Mouse (Mus musculus) frontal cortex, postnatal 25 days (tissue): ENCODE data around the gene Hnrnpul2.
"Not testable (repeated sequence)": the region's sequence is repeated elsewhere in the genome, so short reads cannot be mapped to it uniquely, and the experiment has no call there.

Experiments used
- DNase-seq, 2 experiments: peaks; one replicate each; pipeline ENCODE4 v3.0.0; 2022; ENCODE audit warnings: low spot score in 2 of 2

Gene Hnrnpul2

DNA sequence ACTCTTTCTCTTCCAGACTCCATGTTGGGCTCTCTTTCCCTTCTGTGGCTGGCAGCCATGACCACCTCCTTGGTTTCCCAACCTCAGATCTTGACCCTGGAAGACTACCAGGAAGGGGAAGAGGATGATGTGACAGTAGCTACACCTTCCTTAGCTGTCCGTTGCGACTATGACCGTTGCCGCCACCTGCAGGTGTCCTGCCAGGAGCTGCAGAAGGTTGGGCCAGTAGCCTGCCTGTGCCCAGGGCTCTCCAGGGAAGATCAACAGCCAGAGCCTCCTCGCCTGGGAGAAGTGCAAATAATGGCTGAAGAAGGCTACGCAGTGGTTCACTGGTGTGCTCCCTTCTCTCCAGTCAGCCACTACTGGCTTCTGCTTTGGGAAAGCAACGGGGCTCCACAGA lies 31.8 kb downstream of the Hnrnpul2 start:
- no peak for DNase-seq

DNA sequence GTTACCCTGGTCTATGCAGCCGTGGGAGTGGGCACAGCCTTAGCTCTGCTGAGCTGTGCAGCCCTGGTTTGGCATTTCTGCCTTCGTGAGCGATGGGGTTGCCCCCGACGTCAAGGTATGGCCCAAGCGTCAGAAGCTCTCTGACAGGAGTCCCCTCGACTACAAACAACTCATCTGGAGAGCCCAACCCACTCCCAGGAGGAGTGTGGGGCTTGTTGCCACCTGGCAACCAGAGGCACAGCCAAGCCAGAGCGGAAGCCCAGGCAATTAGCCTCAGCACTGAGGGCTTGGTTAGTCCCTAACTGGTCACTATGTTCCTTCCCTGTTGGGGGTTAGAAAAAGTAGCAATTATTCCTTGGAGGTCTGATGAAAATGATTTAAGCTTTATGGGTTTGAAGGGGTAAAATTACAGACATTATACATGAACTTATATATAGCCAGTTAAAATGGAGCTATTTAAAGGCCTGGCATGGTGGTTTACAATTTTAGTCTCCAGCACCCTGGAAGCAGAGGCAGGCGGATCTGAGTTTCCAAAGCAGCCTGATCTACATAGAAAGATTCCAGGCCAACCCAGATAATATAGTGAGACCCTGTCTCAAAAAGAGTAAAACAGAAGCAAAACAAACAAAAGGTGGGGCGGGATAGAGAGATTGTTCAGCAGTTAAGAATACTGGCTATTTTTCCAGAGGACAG lies 32.6 kb downstream of the Hnrnpul2 start:
- no peak for DNase-seq

DNA sequence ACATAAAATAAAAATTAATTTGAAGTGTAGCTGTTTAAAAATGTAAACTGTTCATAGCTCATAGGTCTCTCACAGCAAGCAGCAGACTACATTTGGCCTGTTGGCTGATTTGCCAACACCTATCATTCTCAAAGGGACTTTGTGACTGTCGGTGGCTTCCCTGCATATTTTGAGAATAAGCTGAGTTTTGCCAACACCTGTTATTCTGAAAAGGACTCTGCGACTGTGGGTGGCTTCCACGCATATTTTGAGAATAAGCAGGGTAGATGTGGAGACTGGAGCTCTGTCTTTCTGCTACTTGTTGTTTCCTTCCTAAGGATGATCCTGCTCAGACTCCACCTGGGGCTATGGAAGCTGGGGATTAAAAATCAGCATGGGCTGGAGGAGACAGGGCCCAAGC lies 33.3 kb downstream of the Hnrnpul2 start:
- no peak for DNase-seq

DNA sequence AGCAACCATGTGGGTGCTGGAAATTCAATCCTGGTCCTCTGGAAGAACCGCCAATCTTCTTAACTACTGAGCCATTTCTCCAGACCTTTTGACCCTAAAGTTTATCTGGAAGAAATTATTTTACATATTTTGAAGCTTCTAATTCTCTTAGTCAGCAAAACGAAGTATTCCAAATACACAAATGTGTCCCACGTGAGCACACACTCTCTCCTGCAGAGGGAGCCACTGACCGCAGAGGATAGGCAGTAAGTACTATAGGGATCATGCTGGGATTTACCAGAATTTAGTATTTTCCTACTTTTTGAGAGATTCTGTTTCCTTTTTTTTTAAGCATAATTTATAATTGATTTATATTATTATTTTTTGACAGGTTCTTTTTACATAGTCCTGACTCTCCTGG lies 37.9 kb downstream of the Hnrnpul2 start:
- no peak for DNase-seq

DNA sequence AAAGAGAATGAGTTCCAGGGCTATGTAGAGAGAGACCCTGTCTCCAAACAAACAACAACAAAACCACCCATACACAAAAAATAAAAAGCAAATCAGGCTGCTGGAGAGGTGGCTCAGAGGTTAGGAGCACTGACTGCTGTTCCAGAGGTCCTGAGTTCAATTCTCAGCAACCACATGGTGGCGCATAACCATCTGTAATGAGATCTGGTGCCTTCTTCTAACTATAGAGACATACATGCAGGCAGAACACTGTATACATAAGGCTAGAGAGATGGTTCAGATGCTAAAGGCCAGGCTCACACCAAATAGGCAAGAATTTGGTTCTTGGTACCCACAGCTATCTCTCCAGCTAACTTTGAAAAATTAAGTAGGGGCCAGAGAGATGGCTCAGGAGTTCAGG lies 39.2 kb downstream of the Hnrnpul2 start:
- no peak for DNase-seq

DNA sequence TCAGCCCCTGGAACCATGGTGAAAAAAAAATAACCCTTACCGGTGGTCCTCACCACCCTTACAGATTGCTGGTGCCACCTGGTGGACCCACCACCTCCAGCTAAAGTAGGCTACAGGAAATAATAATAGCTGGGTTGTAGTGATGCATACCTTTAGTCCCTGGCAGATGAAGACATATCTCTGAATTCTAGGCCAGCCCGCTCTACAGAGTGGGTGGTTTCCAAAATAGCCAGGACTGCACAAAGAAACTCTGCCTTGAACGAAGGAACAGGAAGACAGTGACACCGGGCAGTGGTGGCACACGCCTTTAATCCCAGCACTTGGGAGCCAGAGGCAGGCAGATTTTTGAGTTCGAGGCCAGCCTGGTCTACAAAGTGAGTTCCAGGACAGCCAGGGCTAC lies 44.5 kb downstream of the Hnrnpul2 start:
- no peak for DNase-seq

DNA sequence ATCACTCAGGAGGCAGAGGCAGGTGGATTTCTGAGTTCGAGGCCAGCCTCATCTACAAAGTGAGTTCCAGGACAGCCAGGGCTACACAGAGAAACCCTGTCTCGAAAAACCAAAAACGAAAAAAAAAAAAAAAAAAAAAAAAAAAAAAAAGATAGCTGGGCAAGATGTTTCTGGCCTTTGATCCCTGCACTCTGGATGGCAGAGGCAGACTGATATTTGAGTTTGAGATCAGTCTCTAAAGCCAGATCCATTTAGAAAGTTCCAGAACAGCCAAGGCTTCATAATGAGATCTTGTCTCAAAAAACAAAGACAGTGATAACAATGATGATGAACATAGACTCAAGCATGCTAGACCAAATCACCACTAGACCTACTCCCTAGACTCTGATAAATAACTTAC lies 50.6 kb downstream of the Hnrnpul2 start:
- DNase-seq, result not testable (repeated sequence)

DNA sequence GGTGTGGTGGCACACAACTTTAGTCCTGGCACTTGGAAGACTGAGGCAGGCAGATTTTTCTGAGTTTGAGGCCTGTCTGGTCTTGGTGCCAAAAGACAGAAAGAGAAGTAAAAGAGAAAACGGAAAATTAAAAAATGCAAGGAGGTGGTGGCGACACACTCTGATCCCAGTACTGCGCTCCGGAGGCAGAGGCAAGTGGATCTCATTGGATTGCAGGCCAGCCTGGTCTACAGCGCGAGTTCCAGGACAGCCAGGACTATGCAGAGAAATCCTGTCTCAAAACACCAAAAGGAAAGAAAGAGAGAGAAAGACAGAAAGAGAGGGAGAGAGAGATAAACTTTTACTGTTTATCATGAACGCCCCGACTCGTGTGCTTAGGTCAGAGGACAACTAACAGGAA lies 51.0 kb downstream of the Hnrnpul2 start:
- no peak for DNase-seq

DNA sequence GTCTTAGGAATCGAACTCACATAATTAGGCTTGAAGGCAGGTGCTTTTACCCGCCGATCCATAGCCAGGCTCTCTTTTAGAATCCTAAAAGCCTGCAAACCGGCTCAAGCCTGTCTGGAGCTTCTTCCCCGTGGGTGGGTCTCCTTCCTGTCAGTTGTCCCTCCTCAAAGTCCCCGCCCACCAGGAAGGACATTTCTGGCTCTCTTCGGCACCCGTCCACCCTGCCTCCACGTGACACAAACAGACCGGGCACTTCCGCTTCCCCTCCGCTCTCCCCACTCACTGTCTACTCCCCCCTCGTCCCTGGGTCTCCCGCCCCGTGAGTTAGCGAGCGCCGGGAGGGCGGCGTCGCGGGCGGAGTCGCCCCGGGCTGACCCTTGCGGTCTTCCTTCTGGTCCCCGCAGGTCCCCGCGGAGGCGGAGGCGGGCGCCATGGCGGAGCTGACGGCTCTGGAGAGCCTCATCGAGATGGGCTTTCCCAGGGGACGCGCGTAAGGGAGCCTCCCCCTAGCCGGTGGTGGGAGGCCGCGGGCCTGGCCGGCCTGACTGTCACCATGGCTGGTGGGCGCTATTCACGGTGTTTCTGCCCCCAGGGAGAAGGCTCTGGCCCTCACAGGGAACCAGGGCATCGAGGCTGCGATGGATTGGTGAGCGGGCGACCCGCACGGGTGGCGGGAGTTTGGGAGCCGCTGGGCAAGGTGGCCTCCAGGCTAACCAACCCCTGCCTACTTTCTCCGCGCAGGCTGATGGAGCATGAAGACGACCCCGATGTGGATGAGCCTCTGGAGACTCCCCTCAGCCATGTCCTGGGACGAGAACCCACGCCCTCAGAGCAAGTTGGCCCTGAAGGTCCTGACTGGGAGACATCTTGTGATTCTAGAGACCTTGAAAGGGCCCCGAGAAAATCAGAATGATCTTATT lies 51.7 kb downstream of the Hnrnpul2 start, which contains the start of gene Ubxn1:
Gene Ubxn1 (plus strand): TSS at position 230 of the 920 bp plus-strand sequence.
- DNase-seq, result peak; percentile 95 to 98

DNA sequence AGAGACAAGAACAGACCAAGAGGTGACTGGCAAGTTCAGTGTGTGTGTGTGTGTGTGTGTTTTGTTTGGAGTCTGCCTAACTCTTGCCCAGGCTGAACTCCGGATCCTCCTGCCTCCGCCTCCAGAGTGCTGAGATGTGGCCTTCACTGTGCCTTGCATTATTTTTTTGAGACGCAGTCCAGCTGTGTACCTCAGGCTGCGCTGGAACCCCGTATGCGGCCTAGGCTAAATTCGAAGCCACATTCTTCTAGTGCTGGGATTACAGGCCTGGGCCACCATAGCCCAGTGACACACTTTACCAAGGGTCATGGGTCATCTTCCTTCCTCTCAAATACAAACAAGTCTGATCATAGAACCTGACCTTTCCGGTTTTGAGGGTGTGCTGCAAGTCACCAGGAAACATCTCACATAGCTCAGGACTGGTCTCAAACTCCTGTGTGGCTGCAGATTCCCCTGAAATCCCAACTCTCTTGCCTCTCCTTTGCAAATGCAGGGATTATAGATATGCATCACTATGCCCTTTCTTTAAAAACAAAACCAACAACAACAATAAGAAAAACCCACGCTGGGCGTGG lies 52.5 kb downstream of the Hnrnpul2 start:
- no peak for DNase-seq

DNA sequence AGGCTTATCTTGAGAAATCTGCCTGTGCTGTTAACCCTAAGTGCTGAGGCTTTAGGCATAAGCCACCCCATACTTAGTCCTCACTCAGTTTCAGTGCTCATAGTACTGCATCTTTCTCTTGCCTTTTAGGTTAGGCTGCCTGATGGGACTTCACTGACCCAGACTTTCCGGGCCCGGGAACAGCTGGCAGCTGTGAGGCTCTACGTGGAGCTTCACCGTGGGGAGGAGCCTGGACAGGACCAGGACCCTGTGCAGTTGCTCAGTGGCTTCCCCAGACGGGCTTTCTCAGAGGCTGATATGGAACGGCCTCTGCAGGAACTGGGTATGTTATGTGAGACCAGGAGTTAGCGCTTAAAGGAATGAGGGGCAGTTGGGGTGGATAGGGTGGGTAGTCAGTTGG lies 55.2 kb downstream of the Hnrnpul2 start:
- DNase-seq, result no peak

DNA sequence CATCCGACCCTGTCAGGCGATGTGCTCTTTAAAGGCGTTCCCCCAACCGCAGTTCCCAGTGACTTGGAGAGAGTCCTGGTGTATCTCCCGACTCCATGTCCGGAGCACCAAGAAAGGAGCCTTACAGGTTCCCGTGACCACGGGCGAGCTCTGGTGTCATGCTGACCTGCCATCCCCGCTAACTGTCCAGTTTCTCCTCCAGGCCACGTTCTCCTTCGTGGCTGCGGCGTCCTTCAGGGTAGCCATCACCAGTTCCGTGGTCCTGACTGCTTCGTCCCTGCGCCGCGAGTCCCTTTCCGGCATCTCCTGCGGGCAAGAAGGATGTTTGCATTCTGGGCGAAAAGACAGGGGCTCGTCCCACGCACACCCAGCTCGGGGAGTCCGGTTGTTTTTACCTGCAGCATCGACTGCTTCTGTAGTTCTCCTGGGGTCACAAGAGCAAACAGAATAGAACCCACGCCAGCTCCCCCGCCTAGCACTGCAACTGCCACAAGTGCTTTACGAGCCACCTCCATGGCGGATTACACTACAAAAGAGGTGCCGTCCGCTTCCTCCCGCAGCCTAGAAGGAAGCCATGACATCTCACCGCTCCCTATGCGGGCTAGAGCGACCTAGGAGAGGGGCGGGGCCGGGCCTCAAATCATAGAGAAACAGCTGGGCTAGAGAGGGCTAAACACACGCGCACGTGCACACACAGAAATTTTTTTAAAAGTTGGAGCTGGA lies 60.7 kb downstream of the Hnrnpul2 start, which contains the start of gene Uqcc3:
Gene Uqcc3 (minus strand): TSS at position 613 of the 723 bp plus-strand sequence.
- peak; percentile 77 to 82 for DNase-seq

DNA sequence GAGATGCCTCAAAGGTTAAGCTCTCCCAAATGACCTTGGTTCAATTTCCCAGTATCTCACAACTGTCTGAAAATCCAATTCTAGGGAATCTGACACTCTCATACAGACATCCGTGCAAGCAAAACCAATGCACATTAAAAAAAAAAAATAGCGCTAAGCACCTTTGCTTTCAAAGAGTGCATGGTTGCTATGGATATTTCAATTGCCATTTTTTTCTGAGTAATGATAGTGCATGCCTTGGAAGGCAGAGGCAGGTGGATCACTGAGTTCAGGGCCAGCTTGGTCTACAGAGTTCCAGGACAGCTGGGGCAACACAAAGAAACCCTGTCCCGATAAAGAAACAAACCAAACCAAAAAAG lies 61.2 kb downstream of the Hnrnpul2 start:
- no peak for DNase-seq

DNA sequence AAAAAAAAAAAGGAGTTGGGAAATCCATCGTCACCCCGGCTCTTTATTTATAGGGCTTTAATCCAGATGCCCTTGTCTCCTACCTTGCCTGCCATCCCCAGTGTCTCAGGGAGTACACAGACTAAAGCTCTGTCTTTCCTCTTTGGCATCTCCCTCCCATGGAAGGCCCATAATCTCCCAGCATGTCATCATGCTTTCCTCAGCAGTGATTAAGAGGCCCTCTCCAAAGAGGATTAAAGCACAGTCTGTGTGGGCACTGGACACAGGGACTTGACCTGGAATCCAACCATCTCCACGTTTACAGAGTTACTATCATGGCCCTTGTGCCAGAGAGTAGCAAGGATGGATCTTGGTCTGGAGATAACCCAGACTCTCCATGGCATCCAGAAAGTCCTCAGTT lies 63.8 kb downstream of the Hnrnpul2 start, which contains the start of the genes Lbhd1 and Gm49403:
Gene Lbhd1 (plus strand): TSS at position 117 of the 400 bp plus-strand sequence.
Gene Gm49403 (plus strand): TSS at position 315 of the 400 bp plus-strand sequence.
- DNase-seq, result no peak
